Mouse (Mus musculus): ENCODE data around the gene Dnajc27. TPM values are rescaled to one million over a fixed set of nuclear protein-coding genes. Genes with fewer than 3 reads are reported as not detected.

The Dnajc27 gene
- 6.4 and 6.9 TPM in 2 replicates for polyA plus RNA-seq (2015; fragmentation: Nextera tagmentation; extraction: Ambion mirVana)

GRCm38 (mm10) chr12:4082132-4083001, at the start of gene Dnajc27:
TSS of gene Dnajc27 (plus strand) at chr12:4082583.
- Histone ChIP-seq H3K9me3 (no peaks in the 10 kb centered on the region), H3K27ac (peak within 1 kb of the TSS; percentile 94), H3K4me2 (peak within 1 kb of the TSS; percentile 77), H3K4me3 (peak within 1 kb of the TSS; percentile 56), H3K36me3 (peaks cover 10% of the 10 kb centered on the region; the same call in 1 of the 2 replicates), H3K27me3 (no peaks in the 10 kb centered on the region), H3K9ac (peak within 1 kb of the TSS; percentile 52), H3K4me1 (0 out of 2 replicates have a peak, but pooled peaks cover 9% of the 10 kb centered on the region)
- 5% methylated on average over 58 of the region's 59 CpGs for WGBS
- peak; percentile 96 for ATAC-seq (ENCODE audit: borderline replicate concordance, extremely low read depth, low FRiP score, low TSS enrichment)

GRCm38 (mm10) chr12:4036157-4036556, 46.2 kb upstream of the Dnajc27 start:
- Histone ChIP-seq H3K9me3 (no peaks in the 10 kb centered on the region), H3K4me3 (no peak overlapping the region), H3K36me3 (no peaks in the 10 kb centered on the region), H3K4me1 (peaks cover 9% of the 10 kb centered on the region), H3K4me2 (no peak overlapping the region), H3K27me3 (peaks cover 7% of the 10 kb centered on the region; the same call in 1 of the 2 replicates), H3K27ac (no peak overlapping the region), H3K9ac (no peak overlapping the region)
- no peak for ATAC-seq (ENCODE audit: borderline replicate concordance, extremely low read depth, low FRiP score, low TSS enrichment)
- WGBS, result 83% methylated on average over 5 of the region's 5 CpGs

GRCm38 (mm10) chr12:4037511-4037910, 44.9 kb upstream of the Dnajc27 start:
- H3K36me3 ChIP-seq, result no peaks in the 10 kb centered on the region
- 38% methylated on average over 5 of the region's 5 CpGs for WGBS
- H3K27me3 ChIP-seq, result peaks cover 7% of the 10 kb centered on the region; the same call in 1 of the 2 replicates
- peaks cover 9% of the 10 kb centered on the region for H3K4me1 ChIP-seq
- H3K9me3 ChIP-seq, result no peaks in the 10 kb centered on the region
- no peak for ATAC-seq (ENCODE audit: borderline replicate concordance, extremely low read depth, low FRiP score, low TSS enrichment)
- peak overlapping the region; percentile 67 for H3K4me3 ChIP-seq
- H3K9ac ChIP-seq, result peak overlapping the region; percentile 64; the same call in 1 of the 2 replicates
- H3K4me2 ChIP-seq, result peak overlapping the region; percentile 92
- H3K27ac ChIP-seq, result no peak overlapping the region

GRCm38 (mm10) chr12:4038061-4039041, 44.0 kb upstream of the Dnajc27 start, which contains the start of gene Efr3b:
TSS of gene Efr3b (minus strand) at chr12:4038915.
- ATAC-seq (ENCODE audit: borderline replicate concordance, extremely low read depth, low FRiP score, low TSS enrichment), result peak; percentile 96
- Histone ChIP-seq H3K27ac (no peak within 1 kb of the TSS), H3K27me3 (peaks cover 7% of the 10 kb centered on the region; the same call in 1 of the 2 replicates), H3K4me3 (peak within 1 kb of the TSS; percentile 67), H3K4me2 (peak within 1 kb of the TSS; percentile 92), H3K9me3 (no peaks in the 10 kb centered on the region), H3K36me3 (no peaks in the 10 kb centered on the region), H3K9ac (peak within 1 kb of the TSS; percentile 64), H3K4me1 (peaks cover 9% of the 10 kb centered on the region)
- WGBS, result under 1% methylated on average over 71 of the region's 78 CpGs

GRCm38 (mm10) chr12:4039046-4039445, 43.3 kb upstream of the Dnajc27 start:
- Histone ChIP-seq H3K27ac (no peak overlapping the region), H3K4me2 (peak overlapping the region; percentile 92), H3K9ac (no peak overlapping the region), H3K36me3 (no peaks in the 10 kb centered on the region), H3K9me3 (no peaks in the 10 kb centered on the region), H3K4me3 (peak overlapping the region; percentile 67), H3K4me1 (peaks cover 9% of the 10 kb centered on the region), H3K27me3 (peaks cover 7% of the 10 kb centered on the region; the same call in 1 of the 2 replicates)
- ATAC-seq (ENCODE audit: borderline replicate concordance, extremely low read depth, low FRiP score, low TSS enrichment), result no peak
- 1% methylated on average over 12 of the region's 13 CpGs for WGBS

- H3K9ac ChIP-seq, result no peak overlapping the region
- 60% methylated on average over 5 of the region's 5 CpGs for WGBS
- no peak overlapping the region for H3K4me3 ChIP-seq
- H3K36me3 ChIP-seq, result no peaks in the 10 kb centered on the region
- H3K4me2 ChIP-seq, result no peak overlapping the region
- peaks cover 9% of the 10 kb centered on the region for H3K4me1 ChIP-seq
- no peak for ATAC-seq (ENCODE audit: borderline replicate concordance, extremely low read depth, low FRiP score, low TSS enrichment)
- peaks cover 7% of the 10 kb centered on the region; the same call in 1 of the 2 replicates for H3K27me3 ChIP-seq
- no peak overlapping the region for H3K27ac ChIP-seq
- H3K9me3 ChIP-seq, result no peaks in the 10 kb centered on the region
These were observed 40.0 kb upstream of the Dnajc27 start for GRCm38 (mm10) chr12:4042411-4042810.

GRCm38 (mm10) chr12:4045992-4046391, 36.4 kb upstream of the Dnajc27 start:
- Histone ChIP-seq H3K27ac (no peak overlapping the region), H3K9me3 (no peaks in the 10 kb centered on the region), H3K4me2 (no peak overlapping the region), H3K27me3 (no peaks in the 10 kb centered on the region), H3K4me1 (no peaks in the 10 kb centered on the region), H3K9ac (no peak overlapping the region), H3K36me3 (no peaks in the 10 kb centered on the region), H3K4me3 (no peak overlapping the region)
- WGBS, result 41% methylated on average over 1 of the region's 1 CpGs
- no peak for ATAC-seq (ENCODE audit: borderline replicate concordance, extremely low read depth, low FRiP score, low TSS enrichment)

- Histone ChIP-seq H3K4me1 (no peaks in the 10 kb centered on the region), H3K9ac (no peak overlapping the region), H3K27me3 (no peaks in the 10 kb centered on the region), H3K27ac (no peak overlapping the region), H3K4me2 (no peak overlapping the region), H3K9me3 (no peaks in the 10 kb centered on the region), H3K4me3 (no peak overlapping the region), H3K36me3 (no peaks in the 10 kb centered on the region)
- 51% methylated on average over 6 of the region's 6 CpGs for WGBS
- no peak for ATAC-seq (ENCODE audit: borderline replicate concordance, extremely low read depth, low FRiP score, low TSS enrichment)
These were observed 34.4 kb upstream of the Dnajc27 start for GRCm38 (mm10) chr12:4048031-4048430.

GRCm38 (mm10) chr12:4050861-4051425, 31.4 kb upstream of the Dnajc27 start:
- WGBS, result 54% methylated on average over 9 of the region's 9 CpGs
- H3K4me2 ChIP-seq, result no peak overlapping the region
- no peak for ATAC-seq (ENCODE audit: borderline replicate concordance, extremely low read depth, low FRiP score, low TSS enrichment)

GRCm38 (mm10) chr12:4053643-4054042, 28.7 kb upstream of the Dnajc27 start:
- no peak for ATAC-seq (ENCODE audit: borderline replicate concordance, extremely low read depth, low FRiP score, low TSS enrichment)
- no peak overlapping the region for H3K9ac ChIP-seq
- H3K9me3 ChIP-seq, result no peaks in the 10 kb centered on the region
- no peak overlapping the region for H3K4me3 ChIP-seq
- H3K36me3 ChIP-seq, result no peaks in the 10 kb centered on the region
- H3K4me1 ChIP-seq, result no peaks in the 10 kb centered on the region
- H3K27me3 ChIP-seq, result no peaks in the 10 kb centered on the region
- 68% methylated on average over 3 of the region's 3 CpGs for WGBS
- no peak overlapping the region for H3K27ac ChIP-seq
- H3K4me2 ChIP-seq, result no peak overlapping the region

More at GRCm38 (mm10) chr12:4050861-4051425, 31.4 kb upstream of the Dnajc27 start:
- Histone ChIP-seq H3K4me1 (no peaks in the 10 kb centered on the region), H3K9me3 (no peaks in the 10 kb centered on the region), H3K36me3 (no peaks in the 10 kb centered on the region), H3K27ac (no peak overlapping the region), H3K27me3 (no peaks in the 10 kb centered on the region), H3K4me3 (no peak overlapping the region), H3K9ac (no peak overlapping the region)

GRCm38 (mm10) chr12:4054845-4055244, 27.5 kb upstream of the Dnajc27 start:
- Histone ChIP-seq H3K4me1 (no peaks in the 10 kb centered on the region), H3K4me3 (no peak overlapping the region), H3K27me3 (no peaks in the 10 kb centered on the region), H3K36me3 (no peaks in the 10 kb centered on the region), H3K9me3 (no peaks in the 10 kb centered on the region), H3K27ac (no peak overlapping the region), H3K4me2 (no peak overlapping the region), H3K9ac (no peak overlapping the region)
- ATAC-seq (ENCODE audit: borderline replicate concordance, extremely low read depth, low FRiP score, low TSS enrichment), result no peak
- WGBS, result 25% methylated on average over 4 of the region's 4 CpGs

All from lung, embryonic 15.5 days (tissue).